Mouse (Mus musculus) brown adipose tissue, adult 24 weeks (tissue): ENCODE data around the gene Gm20388. TPM values are rescaled to one million over a fixed set of nuclear protein-coding genes. Genes with fewer than 3 reads are reported as not detected.

ENCODE experiments used
- H3K27ac ChIP-seq: fragments of 200-500 bp; replicated peaks from 2 replicates; pipeline ENCODE4 v1.5.1; 2012; ENCODE audit warnings: low read depth, mild to moderate bottlenecking, low read length
- H3K4me1 ChIP-seq: fragments of 200-500 bp; 2 replicates; pipeline ENCODE4 v1.6.1; 2012; ENCODE audit warnings: low read length, mixed read lengths; ENCODE audit not compliant: control insufficient read depth, insufficient read depth, insufficient read length
- H3K4me3 ChIP-seq: fragments of 200-500 bp; 2 replicates; pipeline ENCODE4 v1.5.1; 2012; ENCODE audit warnings: low read depth, mild to moderate bottlenecking, low read length, moderate library complexity; ENCODE audit not compliant: insufficient read depth
- polyA plus RNA-seq: library from polyadenylated mRNA; stranded (reverse); fragments of >200 nt; gene quantifications from 2 replicates; pipeline ENCODE4 v1.2.4, GENCODE M21; 2012; ENCODE audit not compliant: missing spikeins, insufficient read depth, insufficient read length

Gene Gm20388
- polyA plus RNA-seq, 1 experiment, result 44.7 TPM

GRCm38 (mm10) chr8:124275377-124276071, 4364.9 kb downstream of the Gm20388 start:
- Histone ChIP-seq H3K27ac (peak overlapping the region; percentile 13), H3K4me1 (peaks cover 61% of the 10 kb centered on the region), H3K4me3 (no peak overlapping the region)

GRCm38 (mm10) chr8:124277951-124278910, 4367.6 kb downstream of the Gm20388 start:
- 0 out of 2 replicates have a peak overlapping the region, but pooled peaks have one; percentile 2 for H3K4me3 ChIP-seq
- peak overlapping the region; percentile 93 for H3K27ac ChIP-seq
- H3K4me1 ChIP-seq, result peaks cover 71% of the 10 kb centered on the region

GRCm38 (mm10) chr8:124278956-124279689, 4368.5 kb downstream of the Gm20388 start:
- Histone ChIP-seq H3K4me3 (no peak overlapping the region), H3K4me1 (peaks cover 71% of the 10 kb centered on the region), H3K27ac (peak overlapping the region; percentile 93)

GRCm38 (mm10) chr8:124279690-124279985, 4369.0 kb downstream of the Gm20388 start:
- no peak overlapping the region for H3K4me3 ChIP-seq
- peaks cover 75% of the 10 kb centered on the region for H3K4me1 ChIP-seq
- H3K27ac ChIP-seq, result no peak overlapping the region

- Histone ChIP-seq H3K4me1 (peaks cover 77% of the 10 kb centered on the region), H3K27ac (0 out of 2 replicates have a peak overlapping the region, but pooled peaks have one; percentile 14), H3K4me3 (no peak overlapping the region)
Observed at GRCm38 (mm10) chr8:124281700-124282541, 4371.3 kb downstream of the Gm20388 start.

GRCm38 (mm10) chr8:124282878-124283630, 4372.4 kb downstream of the Gm20388 start:
- H3K27ac ChIP-seq, result no peak overlapping the region
- H3K4me3 ChIP-seq, result no peak overlapping the region
- peaks cover 68% of the 10 kb centered on the region for H3K4me1 ChIP-seq

GRCm38 (mm10) chr8:124283644-124284332, 4373.1 kb downstream of the Gm20388 start:
- Histone ChIP-seq H3K27ac (peak overlapping the region; percentile 53), H3K4me1 (peaks cover 61% of the 10 kb centered on the region), H3K4me3 (no peak overlapping the region)

- H3K4me3 ChIP-seq, result no peak overlapping the region
- H3K27ac ChIP-seq, result peak overlapping the region; percentile 53
- H3K4me1 ChIP-seq, result peaks cover 56% of the 10 kb centered on the region
Observed at GRCm38 (mm10) chr8:124284333-124284711, 4373.7 kb downstream of the Gm20388 start.

- Histone ChIP-seq H3K4me3 (no peak overlapping the region), H3K4me1 (peaks cover 51% of the 10 kb centered on the region)
Observed at GRCm38 (mm10) chr8:124284984-124285576, 4374.4 kb downstream of the Gm20388 start.

GRCm38 (mm10) chr8:124286461-124287124, 4376.0 kb downstream of the Gm20388 start:
- peaks cover 38% of the 10 kb centered on the region for H3K4me1 ChIP-seq
- no peak overlapping the region for H3K4me3 ChIP-seq
- no peak overlapping the region for H3K27ac ChIP-seq

More at GRCm38 (mm10) chr8:124284984-124285576, 4374.4 kb downstream of the Gm20388 start:
- peak overlapping the region; percentile 52 for H3K27ac ChIP-seq

GRCm38 (mm10) chr8:124288215-124288864, 4377.7 kb downstream of the Gm20388 start:
- Histone ChIP-seq H3K27ac (no peak overlapping the region), H3K4me1 (peaks cover 22% of the 10 kb centered on the region)

GRCm38 (mm10) chr8:124289481-124290050, 4378.9 kb downstream of the Gm20388 start:
- Histone ChIP-seq H3K4me3 (no peak overlapping the region), H3K4me1 (peaks cover 18% of the 10 kb centered on the region)

More at GRCm38 (mm10) chr8:124288215-124288864, 4377.7 kb downstream of the Gm20388 start:
- H3K4me3 ChIP-seq, result no peak overlapping the region

More at GRCm38 (mm10) chr8:124289481-124290050, 4378.9 kb downstream of the Gm20388 start:
- H3K27ac ChIP-seq, result no peak overlapping the region
